Mouse (Mus musculus) mature B cell (primary cell): ENCODE results near the gene Kif1b.
"Not testable (repeated sequence)": the region's sequence is repeated elsewhere in the genome, so short reads cannot be mapped to it uniquely, and the experiment has no call there.

Experiments
- in situ Hi-C: fragments of 300-500 bp; cut with MboI; formaldehyde crosslinking; loops from 2 replicates; pipeline ENCODE4 v1.14.3; 2019

Gene Kif1b

DNA sequence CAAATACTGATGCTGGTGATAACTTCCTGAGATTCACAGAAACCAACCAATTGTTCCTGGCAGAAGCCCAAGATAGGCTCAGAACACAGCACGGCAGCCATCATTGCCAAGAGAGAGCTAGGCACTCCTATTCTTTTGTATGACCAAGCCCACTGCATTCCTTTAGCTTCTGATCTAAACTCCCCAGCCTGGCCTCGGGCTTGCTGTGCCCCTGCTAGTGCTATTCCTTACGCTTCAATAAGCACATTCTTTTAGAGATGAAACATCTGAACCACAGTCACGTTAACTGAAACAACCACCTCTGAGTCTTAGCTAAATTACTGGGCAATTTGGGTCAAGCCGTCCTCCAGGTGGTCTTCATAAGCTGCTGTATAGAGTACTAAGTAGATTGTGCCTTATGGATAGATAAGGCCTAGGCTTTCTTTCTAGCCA lies 87.4 kb downstream of the Kif1b start:
- in situ Hi-C loops: no loop called here

DNA sequence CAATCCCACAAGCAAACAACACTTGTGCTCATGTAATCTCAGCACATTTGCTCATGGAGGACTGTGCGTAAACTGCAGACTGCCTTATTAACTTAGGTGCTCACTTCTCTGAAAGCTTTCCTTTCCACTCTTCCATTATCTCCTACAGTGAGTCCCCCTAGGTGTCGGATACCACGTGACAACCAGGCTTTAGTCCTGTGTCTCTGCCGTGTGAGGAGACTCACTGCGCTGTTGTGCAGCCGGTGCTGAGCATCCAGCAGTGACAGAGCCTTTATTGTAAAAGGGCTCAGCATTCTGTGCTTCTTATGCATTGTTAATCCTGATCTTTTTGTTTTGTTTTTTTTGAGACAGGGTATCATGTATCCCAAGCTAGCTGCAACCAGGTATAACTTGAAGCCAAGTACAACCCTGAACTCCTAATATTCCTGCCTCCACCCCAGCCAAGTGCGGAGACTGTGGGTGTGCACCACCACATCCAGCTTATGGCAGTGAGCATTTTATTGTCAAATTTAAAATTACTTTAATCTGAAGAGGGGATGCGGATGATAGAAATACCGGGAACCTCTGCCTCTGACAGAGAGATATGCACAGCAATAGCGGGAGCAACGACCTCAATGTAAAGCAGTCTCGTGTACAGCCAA lies 88.0 kb downstream of the Kif1b start:
- in situ Hi-C loops: no loop called here

DNA sequence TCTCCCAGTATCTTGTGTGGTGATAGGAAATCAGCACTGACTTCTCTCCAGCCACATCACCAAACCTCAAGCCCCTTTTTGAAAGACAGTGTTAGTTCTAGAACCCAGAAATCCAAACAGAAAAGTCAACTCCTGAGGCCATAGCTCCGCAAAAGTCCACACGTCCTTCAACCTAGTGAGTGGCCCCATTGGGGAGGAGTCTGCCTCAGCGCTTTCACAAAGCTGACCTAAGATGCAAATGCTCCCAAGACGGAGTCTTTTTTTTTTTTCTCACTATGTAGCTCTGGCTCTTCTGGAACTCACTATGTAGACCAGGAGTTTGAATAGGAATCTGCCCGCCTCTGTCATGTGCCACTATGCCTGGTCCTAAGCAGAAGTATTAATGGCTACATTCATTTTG lies 89.0 kb downstream of the Kif1b start:
- in situ Hi-C loops: no loop called here

DNA sequence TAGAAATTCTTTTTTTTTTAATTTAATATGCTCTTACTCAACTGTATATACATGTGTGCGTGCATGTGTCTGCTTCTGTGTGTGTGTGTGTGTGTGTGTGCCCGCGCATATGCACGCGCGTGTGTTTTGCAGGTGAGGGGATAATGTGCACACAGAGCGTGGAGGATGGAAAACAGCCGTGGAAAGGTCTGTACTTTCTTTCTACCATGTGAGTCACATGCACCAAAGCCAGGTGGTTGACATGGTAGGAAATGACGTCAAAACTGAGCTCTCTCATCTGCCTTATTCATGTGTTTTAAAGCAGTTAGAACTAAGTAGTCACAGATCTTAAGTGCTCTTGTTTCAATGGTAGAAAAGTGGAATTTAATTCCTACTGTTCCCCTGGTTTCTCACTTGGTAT lies 91.5 kb downstream of the Kif1b start:
- in situ Hi-C loops: no loop called here

DNA sequence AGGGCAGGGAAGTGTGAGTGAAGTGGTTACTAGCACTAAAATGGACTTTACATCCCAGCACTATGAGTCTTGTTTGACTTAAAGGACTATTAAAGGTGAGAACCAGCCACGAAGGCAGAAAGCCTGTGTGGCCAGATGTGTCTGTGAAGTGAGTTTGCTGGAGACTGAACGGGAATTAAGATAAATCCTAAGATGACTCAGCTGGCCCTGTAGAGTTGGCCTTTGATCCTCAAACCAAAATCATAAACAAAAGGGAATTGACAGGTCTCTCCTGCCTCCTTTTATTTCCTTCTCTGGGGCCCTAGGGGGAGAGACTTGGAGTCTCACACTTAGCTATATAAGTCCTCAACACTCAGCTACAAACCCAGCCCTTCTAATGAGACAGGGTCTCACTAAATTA lies 92.1 kb downstream of the Kif1b start:
- in situ Hi-C loops: no loop called here

DNA sequence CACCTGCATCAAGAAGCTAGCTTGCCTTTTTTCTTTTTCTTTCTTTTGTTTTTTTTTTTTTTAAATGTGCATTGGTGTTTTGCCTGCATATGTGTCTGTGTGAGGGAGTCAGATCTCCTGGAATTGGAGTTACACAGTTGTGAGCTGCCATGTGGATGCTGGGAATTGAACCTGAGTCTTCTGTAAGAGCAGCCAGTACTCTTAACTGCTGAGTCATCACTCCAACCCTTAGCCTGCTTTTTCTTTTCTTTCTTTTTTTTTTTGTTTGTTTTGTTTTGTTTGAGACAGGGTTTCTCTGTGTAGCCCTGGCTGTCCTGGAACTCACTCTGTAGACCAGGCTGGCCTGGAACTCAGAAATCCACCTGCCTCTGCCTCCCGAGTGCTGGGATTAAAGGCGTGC lies 93.0 kb downstream of the Kif1b start:
- in situ Hi-C loops: not testable (repeated sequence)

DNA sequence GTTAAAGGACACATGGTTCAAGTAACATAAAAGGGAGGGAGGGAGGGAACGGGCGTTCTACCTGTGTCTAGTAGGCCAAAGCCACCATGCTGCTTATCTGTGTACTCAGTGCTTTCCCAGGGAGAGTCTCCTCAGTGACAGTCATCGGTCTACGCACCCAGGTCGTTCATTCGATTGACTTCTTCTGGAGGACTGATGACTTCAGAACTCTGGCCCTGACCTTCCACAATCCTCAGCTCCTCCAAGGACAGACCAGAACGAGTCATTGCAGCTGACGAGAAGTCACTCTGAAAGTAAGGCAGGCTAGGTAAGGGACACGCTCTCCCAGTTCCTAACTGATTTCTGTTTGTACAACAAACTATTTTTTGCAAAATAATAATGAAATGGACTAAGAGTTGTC lies 94.0 kb downstream of the Kif1b start:
- in situ Hi-C loops: no loop called here

DNA sequence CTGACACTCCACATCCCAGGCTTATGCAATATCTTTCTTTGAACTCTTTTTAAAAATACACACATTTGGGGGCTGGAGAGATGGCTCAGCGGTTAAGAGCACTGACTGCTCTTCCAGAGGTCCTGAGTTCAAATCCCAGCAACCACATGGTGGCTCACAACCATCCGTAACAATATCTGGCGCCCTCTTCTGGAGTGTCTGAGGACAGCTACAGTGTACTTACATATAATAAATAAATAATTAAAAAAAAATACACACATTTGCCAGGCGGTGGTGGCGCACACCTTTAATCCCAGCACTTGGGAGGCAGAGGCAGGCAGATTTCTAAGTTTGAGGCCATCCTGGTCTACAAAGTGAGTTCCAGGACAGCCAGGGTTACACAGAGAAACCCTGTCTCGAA lies 96.1 kb downstream of the Kif1b start:
- in situ Hi-C loops: not testable (repeated sequence)

DNA sequence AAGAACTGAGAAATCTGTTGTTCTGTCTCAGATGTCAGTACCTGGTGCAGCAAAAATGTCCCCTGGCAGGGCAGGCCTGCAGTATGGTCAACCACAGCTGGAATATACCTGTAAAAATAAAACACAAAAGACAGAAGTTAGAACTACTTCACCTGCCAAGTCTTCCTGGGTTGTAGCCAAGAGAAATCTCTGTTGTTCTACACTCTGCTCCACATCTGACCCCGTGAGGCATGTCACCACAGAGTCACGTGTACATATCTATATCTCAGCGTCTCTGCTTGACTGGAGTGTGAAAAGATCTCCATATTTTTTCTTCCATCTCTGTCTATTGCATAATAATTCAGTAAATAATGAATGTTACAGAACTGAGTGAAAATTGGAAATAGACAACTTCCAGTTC lies 105.0 kb downstream of the Kif1b start:
- in situ Hi-C loops: no loop called here

DNA sequence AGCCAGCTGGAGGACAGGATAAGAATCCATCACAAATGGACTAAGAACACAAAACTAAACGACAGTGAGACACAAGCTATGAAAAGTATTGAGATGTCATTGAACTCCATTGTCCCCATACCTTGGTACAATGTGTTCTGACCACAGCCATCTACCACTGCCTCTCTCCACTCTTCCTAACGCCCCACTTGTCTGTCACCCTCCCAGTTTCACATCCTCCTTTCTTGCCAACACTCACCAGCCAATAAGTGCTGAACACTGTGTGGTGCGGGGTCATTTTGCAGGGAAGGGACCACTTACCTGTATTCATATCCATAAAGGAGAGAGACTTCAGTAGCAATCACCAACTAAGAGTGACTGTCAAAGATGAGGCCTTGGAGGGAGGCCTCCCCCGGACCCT lies 106.4 kb downstream of the Kif1b start:
- in situ Hi-C loops: no loop called here

DNA sequence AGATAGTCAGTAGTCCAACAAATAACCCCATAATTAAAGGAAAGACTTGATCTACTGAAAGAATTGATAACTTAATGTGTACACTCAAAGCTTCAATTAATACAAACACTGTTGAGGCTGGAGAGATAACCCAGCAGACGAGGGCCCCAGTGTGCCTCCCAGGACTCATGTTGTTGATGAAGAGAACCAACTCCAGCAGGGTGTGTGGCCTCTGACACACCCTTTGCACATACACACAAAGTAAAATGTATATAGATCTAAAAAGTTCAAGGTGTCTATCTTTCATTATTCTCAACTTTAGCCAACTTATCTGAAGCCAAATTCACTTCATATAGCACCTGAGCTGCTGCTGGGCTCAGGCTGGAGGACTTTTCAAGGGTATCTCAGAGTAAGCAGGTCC lies 110.3 kb downstream of the Kif1b start:
- in situ Hi-C loops: no loop called here

DNA sequence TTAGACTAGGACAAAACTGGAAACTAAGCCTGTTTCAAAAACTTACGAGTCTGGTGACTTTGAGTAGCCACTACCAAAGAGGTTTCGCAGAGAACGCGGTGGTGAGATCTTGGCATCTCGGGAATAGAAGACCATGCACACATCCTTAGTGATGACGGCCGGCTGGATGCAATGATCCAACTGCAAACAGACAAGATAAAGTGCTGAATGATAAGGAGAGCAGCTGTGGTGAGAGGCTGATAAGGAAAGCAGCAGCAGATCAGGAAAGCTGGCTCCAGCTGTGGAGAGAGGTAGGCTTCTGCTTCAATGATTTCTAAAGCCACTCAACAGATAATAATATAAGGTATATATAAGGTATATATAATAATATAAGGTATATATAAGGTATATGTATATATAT lies 116.4 kb downstream of the Kif1b start:
- in situ Hi-C loops: no loop called here

DNA sequence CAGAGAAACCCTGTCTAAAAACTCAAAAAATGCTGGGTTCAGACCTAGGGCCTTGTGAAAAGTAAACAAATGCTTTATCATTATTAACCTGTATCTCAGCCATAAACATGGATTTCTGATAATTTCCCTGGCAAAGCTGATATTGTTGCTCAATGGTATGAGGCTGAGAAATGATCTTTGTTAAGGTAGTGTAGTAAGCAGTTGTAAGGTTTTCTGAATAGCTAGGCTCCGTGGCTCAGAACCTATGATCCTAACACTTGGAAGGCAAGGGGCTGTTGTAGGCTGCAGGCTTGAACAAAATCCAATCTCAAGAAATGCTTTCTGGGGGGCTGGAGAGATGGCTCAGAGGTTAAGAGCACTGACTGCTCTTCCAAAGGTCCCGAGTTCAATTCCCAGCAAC lies 118.9 kb downstream of the Kif1b start:
- in situ Hi-C loops: no loop called here

DNA sequence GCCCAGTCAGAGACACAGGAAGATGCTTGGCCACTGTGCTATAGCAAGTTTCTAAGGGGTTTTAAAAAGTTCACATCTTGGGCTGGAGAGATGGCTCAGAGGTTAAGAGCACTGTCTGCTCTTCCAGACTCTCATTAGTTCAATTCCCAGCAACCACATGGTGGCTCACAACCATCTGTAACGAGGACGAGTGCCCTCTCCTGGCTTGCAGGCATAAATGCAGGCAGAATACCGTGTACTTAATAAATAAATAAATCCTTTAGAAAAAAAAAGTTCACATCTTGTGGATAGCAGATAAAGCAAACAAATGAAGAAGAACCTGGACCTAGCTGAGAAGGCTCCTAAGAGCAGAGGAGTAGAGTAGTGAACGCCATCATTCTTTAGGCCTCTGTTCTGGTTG lies 124.7 kb downstream of the Kif1b start:
- in situ Hi-C loops: no loop called here

DNA sequence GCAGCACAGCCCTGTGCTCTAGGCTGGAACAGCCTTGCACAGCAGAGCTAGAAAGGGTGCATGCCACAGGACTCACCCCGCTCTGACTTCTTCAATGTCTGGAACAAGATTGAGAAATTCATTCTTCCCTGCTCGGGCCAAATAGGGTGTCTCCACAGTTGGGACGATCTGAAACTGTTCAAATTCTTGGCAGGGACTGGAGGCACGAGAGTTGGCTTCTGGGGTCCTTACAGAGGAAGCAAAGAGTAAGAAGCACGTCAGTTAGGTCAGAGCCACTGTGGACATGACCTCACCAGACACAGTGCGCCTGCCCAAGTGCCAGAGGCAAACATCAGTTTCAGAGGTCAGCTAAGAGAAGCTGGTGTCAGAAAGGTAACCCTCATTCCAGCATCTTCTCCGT lies 125.3 kb downstream of the Kif1b start:
- in situ Hi-C loops: no loop called here

DNA sequence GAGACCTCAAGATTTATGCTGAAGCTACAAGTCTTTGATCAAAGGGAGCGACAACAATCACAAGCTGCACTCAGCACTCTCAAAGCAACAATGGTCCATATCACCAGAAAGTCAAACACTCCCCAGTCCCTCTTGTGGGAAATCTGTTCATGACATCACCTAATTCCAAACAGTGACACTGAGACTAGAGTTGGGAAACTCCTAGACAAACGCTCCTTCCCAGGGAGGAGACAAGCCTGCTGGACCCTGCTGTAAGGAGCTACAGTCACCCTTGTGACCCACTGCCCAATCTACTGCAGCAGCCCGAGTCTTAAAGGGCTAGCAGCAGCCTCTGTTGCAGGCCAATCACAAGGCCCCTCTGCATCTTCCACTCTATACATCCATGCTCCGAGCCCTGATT lies 127.9 kb downstream of the Kif1b start:
- in situ Hi-C loops: no loop called here

DNA sequence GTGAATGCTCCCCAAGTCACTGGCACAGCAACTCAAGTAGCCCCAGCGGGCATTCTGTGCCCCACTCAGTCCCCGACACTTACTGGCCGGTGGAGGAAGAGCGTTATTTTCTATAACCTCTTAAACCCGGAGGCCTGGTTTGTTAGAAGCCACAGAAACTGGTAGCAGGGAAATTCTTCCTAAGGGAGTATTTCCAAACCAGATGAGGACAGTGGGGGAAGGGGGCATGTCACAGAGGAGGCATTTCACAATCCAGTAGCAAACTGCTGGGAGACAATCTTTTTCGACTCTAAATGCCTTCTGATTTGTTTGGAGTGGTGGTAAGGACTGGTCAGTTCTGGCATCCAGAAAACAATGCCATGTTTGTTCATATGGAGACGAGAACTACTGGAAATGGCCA lies 128.3 kb downstream of the Kif1b start:
- in situ Hi-C loops: no loop called here

DNA sequence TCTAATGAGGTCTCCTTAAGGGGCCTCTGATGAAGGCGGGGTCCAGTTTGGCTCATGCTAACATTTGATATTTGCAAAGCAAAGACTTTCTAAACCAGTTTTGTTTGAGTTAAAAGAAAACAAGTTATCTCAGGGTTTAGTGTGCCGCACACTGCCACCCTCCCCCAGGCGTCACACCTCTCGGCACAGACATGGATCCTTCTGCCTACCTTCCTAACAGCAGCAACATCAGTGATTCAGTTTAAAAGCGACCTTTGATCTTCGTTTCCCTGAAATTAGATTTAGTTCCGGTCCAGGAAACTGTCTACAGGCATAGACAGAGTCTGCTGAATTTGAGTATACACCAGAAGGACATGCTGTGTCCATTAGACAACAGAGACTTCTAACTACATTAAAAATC lies 129.2 kb downstream of the Kif1b start:
- in situ Hi-C loops: no loop called here

DNA sequence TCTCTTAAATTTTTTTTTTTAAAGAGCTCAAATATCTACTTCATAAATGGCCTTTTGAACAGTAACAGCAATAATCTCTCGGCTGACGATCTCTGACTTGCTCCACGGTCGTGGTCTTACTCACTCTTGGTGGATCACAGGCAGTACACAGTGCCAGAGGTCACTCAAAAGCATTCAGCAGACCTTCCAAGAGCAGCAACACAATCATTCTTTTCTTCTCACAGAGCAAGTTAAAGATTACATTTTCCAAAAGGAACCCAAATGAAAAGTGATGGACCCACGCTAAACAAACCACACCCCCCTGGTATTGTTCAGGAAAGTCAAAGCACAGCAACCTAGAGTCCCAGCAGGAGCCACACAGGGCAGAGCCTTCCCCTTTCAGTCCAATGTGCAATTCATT lies 130.4 kb downstream of the Kif1b start:
- in situ Hi-C loops: no loop called here

DNA sequence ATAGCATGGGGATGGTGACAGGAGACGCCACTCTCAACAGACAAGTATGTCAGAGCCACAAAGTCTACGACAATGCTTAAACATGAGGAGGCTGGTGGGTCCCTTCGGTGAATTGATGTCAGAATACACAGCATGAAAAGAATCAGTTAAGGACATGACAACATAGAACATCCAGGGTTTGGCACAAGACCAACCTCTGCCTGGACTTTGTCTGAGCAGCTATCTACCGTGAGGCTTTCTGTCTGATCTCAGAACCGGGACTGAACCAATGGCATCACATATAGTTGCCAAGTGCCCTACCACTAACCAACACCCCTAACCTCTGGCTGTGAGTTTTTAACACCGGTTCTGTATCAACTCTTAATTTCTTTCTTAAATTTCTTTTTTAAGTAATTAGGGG lies 130.8 kb downstream of the Kif1b start:
- in situ Hi-C loops: no loop called here

DNA sequence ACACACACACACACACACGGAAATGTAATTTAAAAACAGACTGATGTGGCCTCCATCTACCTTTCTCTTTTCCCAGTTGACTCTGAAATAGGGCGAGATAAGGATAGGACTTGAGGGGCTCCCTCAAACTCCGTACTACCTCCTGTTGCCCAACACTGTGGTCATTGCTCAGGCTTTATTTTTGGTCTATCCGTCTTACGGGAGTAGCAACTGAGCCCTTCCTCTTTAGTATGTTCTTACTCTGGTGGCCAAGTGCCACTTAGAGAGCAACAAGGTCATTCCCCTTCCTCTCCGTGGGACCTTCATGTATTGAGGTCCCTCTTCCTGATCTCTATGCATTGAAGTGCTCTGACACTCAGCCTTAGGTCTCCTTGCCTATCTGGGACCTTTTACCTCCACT lies 133.8 kb downstream of the Kif1b start:
- in situ Hi-C loops: no loop called here

DNA sequence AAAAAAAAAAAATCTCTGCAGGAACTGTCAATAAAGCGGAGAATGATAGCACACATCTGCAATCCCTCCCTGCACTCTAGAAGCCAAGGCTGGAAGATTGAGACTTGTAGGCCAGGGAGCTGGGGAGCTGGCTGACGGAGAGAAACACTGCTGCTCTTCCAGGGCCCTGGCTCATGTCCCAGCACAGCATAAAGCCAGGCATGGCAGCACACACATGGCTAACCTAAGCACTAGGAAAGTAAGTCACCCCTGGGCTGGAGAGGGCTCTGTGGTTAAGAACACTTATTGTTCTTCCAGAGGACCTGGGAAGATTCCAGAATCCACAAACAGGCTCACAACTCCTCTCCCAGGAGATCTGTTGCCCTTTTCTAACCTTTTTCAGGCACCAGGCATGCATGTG lies 134.8 kb downstream of the Kif1b start:
- in situ Hi-C loops: no loop called here

DNA sequence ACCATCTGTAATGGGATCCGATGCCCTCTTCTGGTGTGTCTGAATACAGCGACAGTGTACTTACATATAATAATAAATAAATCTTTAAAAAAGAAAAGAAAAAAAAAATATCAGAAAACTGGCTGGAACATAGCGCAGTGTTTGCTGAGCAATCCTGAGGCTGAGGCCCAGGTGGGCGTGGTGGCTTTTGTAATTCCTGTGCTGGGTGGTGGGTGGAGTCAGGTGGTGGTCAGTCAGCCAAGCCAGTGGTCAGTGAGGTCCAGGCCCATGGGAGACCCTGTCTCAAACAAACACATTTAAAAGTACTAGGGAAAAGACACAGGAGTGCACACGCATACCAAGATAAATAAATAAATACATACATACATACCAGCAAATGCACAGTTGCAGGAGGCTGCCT lies 135.4 kb downstream of the Kif1b start:
- in situ Hi-C loops: no loop called here

DNA sequence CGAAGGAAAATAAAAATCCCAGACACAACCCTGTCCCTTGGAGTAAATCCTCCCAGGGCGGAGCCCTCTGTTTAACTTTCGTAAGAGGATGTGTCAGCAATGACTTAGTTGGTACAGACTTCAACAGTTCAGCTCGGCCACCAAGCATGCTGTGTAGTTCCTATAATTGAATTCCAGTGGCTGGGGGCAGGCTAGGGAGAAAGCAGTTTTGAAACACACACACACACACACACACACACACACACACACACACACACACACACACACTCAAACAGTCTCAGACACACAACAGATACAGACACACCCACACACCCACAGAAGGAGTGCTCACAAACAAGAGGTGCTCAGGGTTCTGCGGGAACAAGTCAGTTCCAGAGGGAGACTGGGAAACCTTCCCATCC lies 135.9 kb downstream of the Kif1b start:
- in situ Hi-C loops: no loop called here
